Mouse (Mus musculus) midbrain, embryonic 14.5 days (tissue): ENCODE measurements around the gene Efna5. TPM values are rescaled to one million over a fixed set of nuclear protein-coding genes. Genes with fewer than 3 reads are reported as not detected.
A peak's percentile ranks its signal among the peaks of the same experiment; 100 is the strongest.

Source experiments
- ATAC-seq: fragments of 200-750 bp; cut with Nextera tagmentation; 2 replicates; pipeline ENCODE4 v1.8.0; 2017; ENCODE audit warnings: moderate number of reproducible peaks, moderate library complexity; ENCODE audit not compliant: low FRiP score, low TSS enrichment
- DNase-seq: peaks from one replicate; pipeline ENCODE4 v3.0.0-alpha.2; 2015
- H3K27ac ChIP-seq: fragments of 300-500 bp; sonication (generic); replicated peaks from 2 replicates; pipeline ENCODE4 v1.5.1; 2014; ENCODE audit warnings: mild to moderate bottlenecking, low read depth, low read length, moderate library complexity
- H3K27me3 ChIP-seq: fragments of 300-500 bp; sonication (generic); 2 replicates; pipeline ENCODE4 v1.6.1; 2014; ENCODE audit warnings: low read length, control low read depth, mixed read lengths; ENCODE audit not compliant: control insufficient read depth, insufficient read depth
- H3K36me3 ChIP-seq: fragments of 300-500 bp; sonication (generic); 2 replicates; pipeline ENCODE4 v1.6.1; 2014; ENCODE audit warnings: low read length, control low read depth; ENCODE audit not compliant: control insufficient read depth, insufficient read depth
- H3K4me1 ChIP-seq: fragments of 300-500 bp; sonication (generic); 2 replicates; pipeline ENCODE4 v1.6.1; 2014; ENCODE audit warnings: mild to moderate bottlenecking, antibody characterized with exemption, low read length, control low read depth; ENCODE audit not compliant: control insufficient read depth, insufficient read depth
- H3K4me2 ChIP-seq: fragments of 300-500 bp; sonication (generic); 2 replicates; pipeline ENCODE4 v1.6.1; 2014; ENCODE audit warnings: mild to moderate bottlenecking, low read length, moderate library complexity
- H3K4me3 ChIP-seq: fragments of 300-500 bp; sonication (generic); replicated peaks from 2 replicates; pipeline ENCODE4 v1.5.1; 2014; ENCODE audit warnings: low read depth, low read length
- H3K9ac ChIP-seq: fragments of 300-500 bp; sonication (generic); replicated peaks from 2 replicates; pipeline ENCODE4 v1.6.1; 2014; ENCODE audit warnings: mild to moderate bottlenecking, low read length, moderate library complexity
- H3K9me3 ChIP-seq: fragments of 300-500 bp; sonication (generic); 2 replicates; pipeline ENCODE4 v1.6.1; 2016; ENCODE audit warnings: low read length, control low read depth, mixed read lengths; ENCODE audit not compliant: control insufficient read depth
- WGBS: fragments of 180-500 bp; shearing (Covaris S2); extraction: QIAGEN DNeasy Blood & Tissue Kit; methylation state at CpG from one replicate; pipeline ENCODE4 v1.1.7; 2014; 5-methylcytosine and 5-hydroxymethylcytosine counted together
- polyA plus RNA-seq: library from polyadenylated mRNA; unstranded; fragments of >200 nt; fragmentation: Nextera tagmentation; extraction: Ambion mirVana; gene quantifications from 2 replicates; pipeline ENCODE4 v1.2.1, GENCODE M21; 2014

The Efna5 gene
- 53.0 and 90.8 TPM in 2 replicates for polyA plus RNA-seq

DNA sequence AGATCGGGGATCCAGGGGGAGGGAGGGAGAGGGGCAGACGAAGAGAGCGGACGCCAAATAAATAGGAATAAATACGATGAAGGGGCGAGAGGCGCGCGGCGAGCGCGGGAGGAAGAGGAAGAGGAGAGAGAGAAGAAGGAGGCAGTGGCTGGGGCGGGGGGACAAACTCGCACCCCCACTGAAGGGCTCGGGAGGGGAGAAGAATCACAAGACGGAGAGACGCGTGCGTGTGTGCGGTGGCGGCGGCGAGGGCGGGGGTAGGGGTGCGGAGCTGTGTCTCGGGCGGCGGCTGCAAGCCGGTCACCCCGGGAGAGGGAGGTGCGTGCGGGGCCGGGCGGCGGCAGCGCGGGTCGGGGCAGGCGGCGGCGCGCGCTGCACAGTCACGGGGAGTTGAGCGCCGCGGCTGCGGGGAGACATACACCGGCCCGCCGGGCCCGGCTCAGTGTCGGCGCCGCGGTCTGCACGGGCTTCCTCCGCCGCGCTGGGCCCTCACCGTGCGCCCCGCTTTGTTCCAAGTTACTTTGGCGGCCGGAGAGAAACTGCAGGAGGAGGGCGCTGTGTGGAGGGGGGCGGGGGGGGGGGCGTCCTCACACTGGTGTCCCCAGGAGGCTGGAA lies at the start of gene Efna5:
Gene Efna5, minus strand, starts transcription at position 142 of the 615 bp plus-strand sequence.
- Histone ChIP-seq H3K9me3 (no peaks in the 10 kb centered on the region), H3K4me3 (peak within 1 kb of the TSS; percentile 60), H3K9ac (peak within 1 kb of the TSS; percentile 98), H3K36me3 (no peaks in the 10 kb centered on the region), H3K4me2 (peak within 1 kb of the TSS; percentile 98), H3K27me3 (no peaks in the 10 kb centered on the region), H3K4me1 (no peaks in the 10 kb centered on the region), H3K27ac (peak within 1 kb of the TSS; percentile 94)
- under 1% methylated on average over 55 of the region's 68 CpGs for WGBS
- peak; percentile 77 for DNase-seq
- ATAC-seq: peak; percentile 15; the same call in 1 of the 2 replicates

DNA sequence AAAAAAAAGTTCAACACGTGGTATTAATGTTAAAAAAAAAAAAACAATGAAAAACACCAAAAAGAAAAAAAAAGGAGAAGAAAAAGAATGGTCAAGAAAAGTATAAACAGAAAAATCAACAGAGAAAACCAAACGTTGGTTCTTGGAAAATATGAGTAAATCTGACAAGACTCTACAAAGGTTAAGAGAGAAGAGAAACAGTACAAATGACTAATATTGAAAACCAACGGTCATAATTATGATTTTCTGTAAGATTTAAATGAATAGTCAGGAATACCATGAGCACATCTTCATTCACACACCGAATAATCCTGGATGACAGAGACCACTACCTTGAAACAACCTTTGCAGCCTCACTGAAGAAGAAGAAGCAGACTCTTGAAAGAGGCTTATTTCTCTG lies 34.2 kb upstream of the Efna5 start:
- Histone ChIP-seq H3K4me2 (no peak overlapping the region), H3K36me3 (no peaks in the 10 kb centered on the region), H3K27ac (no peak overlapping the region), H3K27me3 (no peaks in the 10 kb centered on the region), H3K9ac (no peak overlapping the region), H3K9me3 (no peaks in the 10 kb centered on the region), H3K4me3 (no peak overlapping the region), H3K4me1 (no peaks in the 10 kb centered on the region)
- ATAC-seq (no peak), DNase-seq (no peak)
- WGBS: 82% methylated on average over 4 of the region's 4 CpGs

GRCm38 (mm10) chr17:62905692-62906445 lies 24.8 kb upstream of the Efna5 start:
- H3K4me1 ChIP-seq: 0 out of 2 replicates have a peak, but pooled peaks cover 5% of the 10 kb centered on the region
- H3K9ac ChIP-seq: no peak overlapping the region
- no peaks in the 10 kb centered on the region for H3K36me3 ChIP-seq
- DNase-seq (peak; percentile 55), ATAC-seq (peak; percentile 62; the same call in 1 of the 2 replicates)
- WGBS: 32% methylated on average over 16 of the region's 16 CpGs
- H3K9me3 ChIP-seq: no peaks in the 10 kb centered on the region
- no peaks in the 10 kb centered on the region for H3K27me3 ChIP-seq
- peak overlapping the region; percentile 32 for H3K27ac ChIP-seq
- H3K4me3 ChIP-seq: no peak overlapping the region
- peak overlapping the region; percentile 30 for H3K4me2 ChIP-seq

DNA sequence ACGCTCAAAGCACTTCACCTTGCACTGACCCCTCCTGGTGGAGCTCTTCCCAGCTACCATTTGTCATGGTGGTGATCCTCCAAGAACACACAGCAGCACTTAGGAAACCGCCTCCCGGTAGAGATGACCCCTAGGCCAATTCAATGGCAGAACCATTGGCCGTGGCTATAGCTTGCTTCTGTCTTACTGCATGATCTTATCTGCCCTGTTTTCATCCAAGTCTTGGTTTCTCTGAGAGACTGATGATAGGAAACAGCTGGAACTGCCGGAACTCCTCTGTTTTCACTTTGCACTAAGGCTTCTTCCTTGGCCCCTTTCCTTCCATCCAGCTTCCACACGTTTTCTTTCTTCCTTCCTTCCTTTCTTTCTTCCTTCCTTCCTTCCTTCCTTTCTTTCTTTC lies 17.9 kb upstream of the Efna5 start:
- Histone ChIP-seq H3K9me3 (no peaks in the 10 kb centered on the region), H3K9ac (no peak overlapping the region), H3K36me3 (no peaks in the 10 kb centered on the region), H3K27ac (no peak overlapping the region), H3K4me3 (no peak overlapping the region), H3K4me1 (no peaks in the 10 kb centered on the region), H3K27me3 (no peaks in the 10 kb centered on the region), H3K4me2 (no peak overlapping the region)
- WGBS: 88% methylated on average over 6 of the region's 6 CpGs
- DNase-seq (no peak), ATAC-seq (no peak)

DNA sequence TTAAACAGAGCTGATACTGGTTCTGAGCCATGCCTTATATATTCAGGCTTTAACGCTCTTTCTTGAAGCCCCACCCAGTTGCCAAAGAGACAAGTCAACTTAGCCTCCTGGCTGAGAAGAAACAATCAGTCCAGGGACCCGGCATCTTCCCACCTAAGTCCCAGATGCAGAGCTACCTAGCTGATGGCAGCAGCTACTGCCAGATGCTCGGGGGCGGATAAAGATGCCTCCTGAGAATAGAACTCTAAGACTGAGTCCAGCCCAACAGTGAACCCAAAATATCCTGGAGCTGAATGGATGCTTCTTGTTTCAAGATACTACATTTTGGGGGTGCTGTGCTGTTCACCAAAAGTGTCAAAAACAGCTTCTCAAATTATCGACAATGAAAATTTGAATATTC lies 8.9 kb upstream of the Efna5 start:
- H3K4me3 ChIP-seq: no peak overlapping the region
- no peak overlapping the region for H3K9ac ChIP-seq
- no peak overlapping the region for H3K4me2 ChIP-seq
- no peaks in the 10 kb centered on the region for H3K36me3 ChIP-seq
- ATAC-seq (no peak), DNase-seq (no peak)
- no peak overlapping the region for H3K27ac ChIP-seq
- H3K4me1 ChIP-seq: 0 out of 2 replicates have a peak, but pooled peaks cover 4% of the 10 kb centered on the region
- 79% methylated on average over 5 of the region's 5 CpGs for WGBS
- H3K9me3 ChIP-seq: no peaks in the 10 kb centered on the region
- no peaks in the 10 kb centered on the region for H3K27me3 ChIP-seq

- H3K9ac ChIP-seq: peak overlapping the region; percentile 69
- peak; percentile 95 for DNase-seq
- peak overlapping the region; percentile 60 for H3K4me3 ChIP-seq
- H3K27me3 ChIP-seq: no peaks in the 10 kb centered on the region
- no peaks in the 10 kb centered on the region for H3K36me3 ChIP-seq
- under 1% methylated on average over 16 of the region's 16 CpGs for WGBS
- no peak for ATAC-seq
- peak overlapping the region; percentile 81 for H3K27ac ChIP-seq
- H3K4me2 ChIP-seq: peak overlapping the region; percentile 98
- 0 out of 2 replicates have a peak, but pooled peaks cover 4% of the 10 kb centered on the region for H3K4me1 ChIP-seq
- no peaks in the 10 kb centered on the region for H3K9me3 ChIP-seq
Measured at GRCm38 (mm10) chr17:62884129-62884506, 3.0 kb upstream of the Efna5 start.

DNA sequence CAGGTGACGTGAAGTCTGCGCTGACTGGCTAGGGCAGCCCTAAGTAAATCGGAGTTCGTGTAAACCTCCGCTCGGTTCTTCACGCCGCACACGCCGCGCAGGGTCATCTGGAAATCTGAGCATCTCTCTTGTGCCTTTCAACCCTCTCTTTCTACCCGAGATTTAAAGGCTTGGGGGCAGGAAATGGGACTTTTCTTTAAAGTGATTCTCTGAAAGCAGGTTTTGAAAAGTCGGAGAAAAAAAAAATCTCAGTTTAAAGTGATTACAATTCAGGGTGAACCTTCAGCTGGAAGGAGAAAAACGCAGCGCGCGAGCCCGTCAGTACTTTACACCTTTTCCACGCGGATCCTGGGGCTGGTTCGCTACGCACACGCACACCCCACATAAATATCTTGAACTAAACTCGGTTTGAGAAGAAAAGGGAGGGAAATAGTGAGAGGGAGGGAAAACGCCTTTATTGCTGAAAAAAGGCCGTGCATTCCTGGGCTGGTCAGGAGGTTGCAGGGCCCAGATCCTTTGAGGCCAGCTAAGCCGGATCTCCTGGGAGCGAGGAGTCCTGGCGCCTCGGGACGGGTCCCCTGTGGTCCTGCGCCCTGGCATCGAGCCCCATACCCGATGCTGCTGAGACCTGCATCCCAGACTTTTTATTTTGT lies 2.5 kb upstream of the Efna5 start:
- no peak for DNase-seq
- Histone ChIP-seq H3K4me2 (peak overlapping the region; percentile 98), H3K36me3 (no peaks in the 10 kb centered on the region), H3K27me3 (no peaks in the 10 kb centered on the region), H3K4me1 (0 out of 2 replicates have a peak, but pooled peaks cover 1% of the 10 kb centered on the region), H3K9ac (peak overlapping the region; percentile 69), H3K27ac (peak overlapping the region; percentile 81), H3K9me3 (no peaks in the 10 kb centered on the region), H3K4me3 (peak overlapping the region; percentile 60)
- 0% methylated on average over 34 of the region's 34 CpGs for WGBS
- ATAC-seq: peak; percentile 9; the same call in 1 of the 2 replicates

GRCm38 (mm10) chr17:62882726-62883475 lies 1.8 kb upstream of the Efna5 start:
- ATAC-seq (peak; percentile 89), DNase-seq (peak; percentile 94)
- under 1% methylated on average over 52 of the region's 53 CpGs for WGBS
- Histone ChIP-seq H3K4me2 (peak overlapping the region; percentile 98), H3K9me3 (no peaks in the 10 kb centered on the region), H3K36me3 (no peaks in the 10 kb centered on the region), H3K27me3 (no peaks in the 10 kb centered on the region), H3K27ac (peak overlapping the region; percentile 94), H3K4me3 (peak overlapping the region; percentile 60), H3K9ac (peak overlapping the region; percentile 98), H3K4me1 (no peaks in the 10 kb centered on the region)
